Mouse (Mus musculus) c-Kit-negative CD71-positive TER-119-positive erythroid progenitor cells, embryonic 14.5 days (primary cell): ENCODE data around the gene Lenep.
"Not testable (repeated sequence)": the region's sequence is repeated elsewhere in the genome, so short reads cannot be mapped to it uniquely, and the experiment has no call there.

Experiments used
- DNase-seq: peaks from one replicate; pipeline ENCODE4 v3.0.0-alpha.2; 2013; ENCODE audit warnings: low read depth, low spot score

The Lenep gene

DNA sequence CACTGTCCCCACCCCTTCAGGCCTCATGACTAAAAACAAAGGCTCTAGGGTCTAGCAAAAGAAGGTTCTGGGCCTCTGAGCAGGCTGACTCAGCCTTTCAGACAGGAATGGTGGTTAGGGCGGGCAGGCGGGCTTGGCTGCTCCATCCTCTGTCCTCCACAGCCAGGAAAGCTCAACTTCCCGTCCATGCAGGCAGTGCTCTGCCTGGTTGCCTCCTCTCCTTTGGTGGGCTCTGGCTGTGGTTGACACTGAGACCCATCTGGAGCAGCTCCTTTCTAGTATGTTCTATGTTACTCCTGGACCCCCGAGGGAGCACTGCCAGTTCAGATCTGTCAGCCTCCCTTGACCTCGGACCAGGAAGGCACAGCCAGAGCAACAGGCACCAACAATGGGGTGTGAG is at the start of gene Lenep:
Lenep (minus strand) TSS at position 101 of the 400 bp plus-strand sequence.
- DNase-seq = no peak

- DNase-seq = no peak
These were observed 49.3 kb upstream of the Lenep start for GRCm38 (mm10) chr3:89451916-89452315.

GRCm38 (mm10) chr3:89449541-89449940 is 46.9 kb upstream of the Lenep start:
- peak; percentile 57 for DNase-seq

GRCm38 (mm10) chr3:89448720-89449537 is 46.3 kb upstream of the Lenep start:
- DNase-seq = no peak

DNA sequence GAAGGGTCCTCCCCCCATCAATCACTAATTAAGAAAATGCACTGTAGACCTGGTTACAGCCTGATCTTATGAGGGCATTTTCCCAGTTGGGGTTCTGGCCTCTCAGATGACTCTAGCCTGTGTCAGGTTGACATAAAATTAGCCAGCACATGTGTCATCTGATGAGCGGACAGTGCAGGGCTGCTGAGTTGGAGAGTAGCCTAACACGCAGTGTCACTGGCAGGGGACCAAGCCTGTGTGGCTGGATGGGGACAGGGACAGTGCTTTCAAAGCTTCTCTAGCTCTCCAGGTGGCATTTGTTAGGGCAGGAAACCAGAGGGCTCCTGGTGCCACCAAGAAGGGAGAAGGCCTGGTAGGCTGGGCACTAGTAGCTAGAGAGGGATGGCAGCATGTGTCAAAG is 38.1 kb upstream of the Lenep start:
- no peak for DNase-seq

DNA sequence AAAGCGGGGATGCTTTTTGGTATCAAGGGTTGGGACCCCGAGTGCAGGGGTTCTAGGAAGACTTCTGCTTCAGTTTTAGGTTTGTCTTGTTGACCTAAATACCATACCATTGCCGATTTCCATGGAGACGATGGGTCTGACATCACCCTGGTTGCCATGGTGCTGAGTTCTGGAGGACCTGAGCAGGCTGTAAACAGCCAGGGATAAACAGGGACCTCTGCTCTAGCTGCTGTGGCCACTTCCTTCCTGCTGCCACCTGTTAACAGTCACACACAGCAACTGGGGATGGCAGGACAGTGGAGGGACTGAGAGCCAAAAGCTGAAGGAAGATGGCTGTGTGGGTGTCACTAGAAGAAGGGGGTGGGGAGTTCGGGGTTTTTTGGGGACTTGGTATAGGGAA is 34.7 kb upstream of the Lenep start:
- DNase-seq = no peak

DNA sequence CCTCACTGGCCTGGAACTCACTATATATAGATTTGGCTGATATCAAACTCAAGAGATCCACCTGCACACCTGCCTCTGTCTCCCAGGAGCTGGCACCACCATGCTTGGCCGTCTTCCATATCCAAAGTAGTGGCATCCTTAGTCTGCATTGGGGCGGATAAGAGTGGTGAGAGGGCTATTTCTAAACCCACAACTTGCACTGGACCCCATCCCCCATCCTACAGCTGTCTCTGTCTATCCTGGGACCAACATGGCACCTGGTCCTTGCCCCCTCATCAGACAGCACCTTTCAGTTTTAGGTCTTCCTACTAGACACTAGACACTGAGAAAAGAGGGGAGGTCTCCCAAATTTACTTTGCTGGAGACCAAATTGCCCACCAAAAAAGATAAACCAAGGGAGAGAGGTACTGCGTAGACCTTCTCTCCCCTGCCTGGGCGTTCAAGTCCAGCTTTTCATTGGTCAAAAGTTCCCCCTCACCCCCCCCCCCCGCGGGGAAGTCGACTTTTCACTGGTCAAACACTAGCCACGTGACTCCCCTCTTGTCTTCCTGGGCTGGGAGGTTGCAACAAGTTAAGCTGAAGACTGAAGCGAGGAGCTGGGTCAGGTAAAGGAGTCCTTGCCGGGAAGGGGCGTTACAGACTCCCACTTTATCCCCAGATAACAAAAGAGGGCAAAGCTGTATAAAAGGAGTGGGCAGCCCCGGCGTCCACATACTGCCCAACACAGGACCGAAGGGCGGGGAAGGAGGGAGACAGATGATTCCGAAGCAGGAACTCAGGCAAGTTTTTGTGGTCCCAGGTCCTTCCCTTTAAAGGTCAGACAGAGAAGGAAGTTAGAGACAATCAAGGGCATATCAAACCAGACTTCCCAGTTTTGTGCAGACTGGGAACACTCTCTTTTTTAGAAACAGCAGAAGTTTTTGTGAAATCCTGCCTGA is 33.9 kb upstream of the Lenep start, which contains the start of gene Pbxip1:
Pbxip1 (plus strand) TSS at position 531 of the 938 bp plus-strand sequence.
- peak; percentile 26 for DNase-seq

GRCm38 (mm10) chr3:89435041-89435440 is 32.4 kb upstream of the Lenep start:
- no peak for DNase-seq

DNA sequence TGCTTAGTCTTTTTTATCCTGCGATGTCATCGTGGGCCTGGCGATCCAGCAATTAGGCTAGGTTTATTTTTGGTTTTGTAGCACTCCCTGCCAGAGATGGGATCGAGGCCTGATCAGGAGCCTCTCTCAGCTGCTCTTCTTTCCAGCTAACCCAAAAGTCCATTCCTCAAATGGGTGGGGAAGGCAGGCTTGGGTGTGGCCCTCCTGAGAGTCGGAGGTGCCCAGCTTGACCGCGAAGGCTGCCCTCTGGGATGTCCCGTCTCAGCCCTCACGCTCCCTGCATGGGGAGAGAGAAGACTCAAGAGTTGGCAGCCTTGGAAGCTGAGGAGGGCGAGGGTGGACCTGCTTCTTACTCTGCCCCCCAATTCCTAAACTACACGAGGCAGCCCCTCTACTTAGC is 31.9 kb upstream of the Lenep start:
- no peak for DNase-seq

- DNase-seq = no peak
These were observed 30.0 kb upstream of the Lenep start for GRCm38 (mm10) chr3:89432606-89433005.

- DNase-seq = peak; percentile 74
These were observed 27.9 kb upstream of the Lenep start, which contains the start of gene Pygo2 for GRCm38 (mm10) chr3:89430171-89431159. Gene Pygo2 (plus strand): TSS chr3:89430214.

GRCm38 (mm10) chr3:89429021-89429420 is 26.4 kb upstream of the Lenep start:
- DNase-seq = not testable (repeated sequence)

DNA sequence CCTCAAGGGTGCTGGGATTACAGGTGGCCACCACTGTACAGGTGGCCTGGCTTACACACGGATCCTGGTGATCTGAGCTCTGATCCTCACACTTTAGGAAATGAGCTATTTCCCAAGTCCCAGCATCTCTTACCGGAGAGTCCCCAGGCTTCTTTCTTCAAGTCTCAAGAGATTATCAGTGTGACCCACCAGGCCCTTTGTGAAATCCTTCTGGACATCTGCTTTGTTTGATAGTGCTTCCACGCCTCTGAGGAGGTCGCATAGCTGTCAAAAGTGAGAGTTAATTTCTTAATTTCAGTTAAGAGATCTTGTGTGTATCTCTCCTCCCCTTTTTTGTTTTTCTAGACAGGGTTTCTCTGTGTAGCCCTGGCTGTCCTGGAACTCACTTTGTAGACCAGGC is 23.3 kb upstream of the Lenep start:
- no peak for DNase-seq

DNA sequence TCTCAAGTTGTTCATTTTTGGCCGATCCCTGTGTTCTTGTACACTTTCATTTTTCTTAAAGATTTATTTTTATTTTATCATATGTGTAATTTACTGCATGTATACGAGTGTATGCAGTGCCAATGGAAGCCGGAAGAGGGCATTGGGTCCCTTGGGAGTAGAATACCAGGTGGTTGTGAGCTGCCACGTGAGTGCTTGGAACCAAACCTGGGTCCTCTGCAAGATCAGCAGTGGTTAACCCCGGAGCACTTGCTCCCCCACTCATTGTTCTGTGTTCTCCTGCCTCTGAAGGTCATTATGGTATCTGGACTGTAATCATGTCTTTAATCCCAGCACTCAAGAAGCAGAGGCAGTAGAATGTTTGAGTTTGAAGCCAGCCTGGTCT is 22.5 kb upstream of the Lenep start:
- DNase-seq = no peak

- no peak for DNase-seq
These were observed 22.0 kb upstream of the Lenep start for GRCm38 (mm10) chr3:89424416-89425140.

DNA sequence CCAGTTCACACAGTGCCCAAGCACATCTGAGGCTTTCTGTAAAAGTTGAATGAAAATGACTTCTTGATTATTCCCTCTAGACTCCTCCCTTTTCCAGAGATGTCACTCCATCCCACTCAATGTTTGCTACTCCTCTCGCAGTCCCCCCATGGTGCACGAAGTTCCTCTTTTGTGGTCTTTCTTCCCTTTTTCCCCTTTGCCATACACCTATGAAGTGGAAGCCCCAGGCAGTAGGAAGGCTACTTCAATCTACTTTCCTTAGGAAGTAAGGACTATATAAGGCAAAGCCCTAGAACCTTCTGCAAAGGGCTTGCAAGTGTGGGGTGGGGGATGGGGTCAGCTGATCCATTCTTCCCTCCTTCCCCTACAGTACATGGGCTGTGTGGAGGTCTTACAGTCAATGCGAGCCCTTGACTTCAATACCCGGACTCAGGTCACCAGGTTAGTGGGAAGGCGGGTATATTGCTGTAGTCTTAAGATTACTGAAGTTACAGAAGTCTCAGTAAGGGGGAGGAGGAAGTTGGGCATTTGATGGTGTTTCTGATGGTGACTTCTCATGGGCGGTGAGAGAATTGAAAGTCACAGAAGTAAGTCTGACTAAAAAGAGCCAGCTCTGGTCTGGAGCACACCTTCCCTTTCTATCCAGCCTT is 20.1 kb upstream of the Lenep start:
- no peak for DNase-seq

- no peak for DNase-seq
These were observed 19.3 kb upstream of the Lenep start for GRCm38 (mm10) chr3:89421810-89422473.

- peak; percentile 76 for DNase-seq
These were observed 18.6 kb upstream of the Lenep start for GRCm38 (mm10) chr3:89421002-89421774.

DNA sequence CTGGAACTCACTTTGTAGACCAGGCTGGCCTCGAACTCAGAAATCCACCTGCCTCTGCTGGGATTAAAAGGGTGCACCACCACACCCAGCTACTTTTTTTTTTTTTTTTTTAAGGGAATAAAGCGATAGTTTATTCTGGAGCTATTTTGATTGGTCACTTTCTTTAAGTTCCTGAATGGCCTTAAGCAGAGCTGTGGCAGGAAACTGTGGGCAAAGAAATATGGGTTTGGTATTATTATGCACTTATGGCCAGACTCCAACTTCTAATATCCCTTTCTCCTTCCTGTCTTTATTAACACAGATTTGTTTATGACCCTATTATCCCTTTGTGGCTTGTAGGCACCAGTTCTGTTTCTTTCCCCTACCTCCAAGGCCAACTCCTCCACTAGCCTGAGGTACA is 17.8 kb upstream of the Lenep start:
- DNase-seq = no peak
